Mouse (Mus musculus): Measurements from ENCODE around the gene Slc16a13. TPM values are rescaled to one million over a fixed set of nuclear protein-coding genes. Genes with fewer than 3 reads are reported as not detected.
"Not testable (repeated sequence)": the region's sequence is repeated elsewhere in the genome, so short reads cannot be mapped to it uniquely, and the experiment has no call there.

Gene Slc16a13
- polyA plus RNA-seq, 1 experiment from 2014 or later: 9.4 TPM

DNA sequence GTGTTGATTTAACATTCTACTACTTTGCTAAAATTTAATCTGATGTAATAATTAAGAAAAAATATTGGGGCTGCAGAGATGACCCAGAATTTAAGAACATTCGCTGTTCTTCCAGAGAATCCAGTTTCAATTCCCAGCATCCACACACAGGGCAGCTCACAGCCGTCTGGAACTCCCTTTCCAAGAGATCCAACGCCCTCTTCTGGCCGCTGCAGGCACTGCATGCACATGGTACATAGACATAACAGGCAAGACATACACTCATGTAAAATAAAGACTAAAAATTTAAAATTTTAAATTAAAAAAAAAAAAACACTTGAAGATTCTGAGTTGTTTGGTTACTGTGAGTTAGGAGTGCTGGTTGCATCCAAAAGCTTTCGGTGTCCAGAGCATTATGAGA, 48.6 kb downstream of the Slc16a13 start:
- WGBS: 49% methylated on average over 5 of the region's 5 CpGs
- Histone ChIP-seq H3K9me3 (replicated peaks; ENCODE audit: control insufficient read depth, low read length) (no peaks in the 10 kb centered on the region), H3K4me1 (ENCODE audit: control insufficient read depth, insufficient read depth, low read length) (no peaks in the 10 kb centered on the region), H3K9ac (ENCODE audit: low read length) (no peak overlapping the region), H3K4me3 (replicated peaks; ENCODE audit: low read length) (no peak overlapping the region), H3K4me2 (ENCODE audit: low read depth, low read length) (no peak overlapping the region), H3K27ac (ENCODE audit: low read length) (no peak overlapping the region), H3K27me3 (ENCODE audit: control insufficient read depth, insufficient read depth, low read length) (no peaks in the 10 kb centered on the region), H3K36me3 (ENCODE audit: control insufficient read depth, insufficient read depth, low read length) (no peaks in the 10 kb centered on the region)
- ATAC-seq (ENCODE audit: insufficient read depth, low FRiP score): no peak

DNA sequence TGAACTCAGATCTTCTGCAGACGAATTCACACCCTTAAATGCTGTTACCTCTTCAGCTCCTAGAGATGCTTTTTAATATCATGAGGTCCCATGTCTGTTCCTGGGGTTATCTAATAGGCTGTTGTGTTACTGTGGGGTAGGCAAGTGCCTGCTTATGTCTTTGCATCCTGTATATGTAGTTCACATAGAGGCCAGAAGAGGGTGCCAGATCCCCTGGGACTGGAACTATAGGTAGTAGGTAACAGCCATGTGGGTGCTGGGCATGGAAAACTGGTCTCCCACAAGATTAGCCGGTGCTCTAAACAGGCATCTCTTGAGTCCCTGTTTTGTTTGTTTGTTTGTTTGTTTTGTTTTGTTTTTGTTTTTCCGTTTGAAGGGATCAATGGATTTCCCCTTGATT, 49.0 kb downstream of the Slc16a13 start:
- 48% methylated on average over 3 of the region's 3 CpGs for WGBS

DNA sequence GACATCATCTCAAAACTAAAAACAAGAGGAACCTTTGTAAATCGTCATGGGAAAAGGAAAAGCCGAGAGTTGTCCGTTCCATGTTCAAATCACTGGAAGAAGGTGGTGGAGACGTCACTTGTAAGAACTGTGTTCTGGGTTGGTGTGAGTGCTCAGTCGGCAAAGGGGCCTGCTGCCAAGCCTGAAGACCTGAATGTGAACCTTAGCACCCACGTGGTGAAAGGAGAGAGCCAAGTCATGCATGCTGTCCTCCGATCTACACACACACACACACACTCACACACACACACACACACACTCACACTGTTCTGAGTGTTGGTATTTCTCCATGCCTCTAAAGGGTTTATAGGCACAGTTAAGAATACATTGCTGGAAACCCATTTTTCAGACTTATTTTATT, 49.7 kb downstream of the Slc16a13 start:
- Histone ChIP-seq H3K27ac (ENCODE audit: low read length) (no peak overlapping the region), H3K4me3 (replicated peaks; ENCODE audit: low read length) (no peak overlapping the region), H3K4me1 (ENCODE audit: control insufficient read depth, insufficient read depth, low read length) (no peaks in the 10 kb centered on the region), H3K9me3 (replicated peaks; ENCODE audit: control insufficient read depth, low read length) (no peaks in the 10 kb centered on the region), H3K36me3 (ENCODE audit: control insufficient read depth, insufficient read depth, low read length) (no peaks in the 10 kb centered on the region), H3K9ac (ENCODE audit: low read length) (no peak overlapping the region), H3K4me2 (ENCODE audit: low read depth, low read length) (no peak overlapping the region), H3K27me3 (ENCODE audit: control insufficient read depth, insufficient read depth, low read length) (no peaks in the 10 kb centered on the region)
- ATAC-seq (ENCODE audit: insufficient read depth, low FRiP score): no peak
- 79% methylated on average over 7 of the region's 7 CpGs for WGBS

More for the DNA sequence above, 49.0 kb downstream of the Slc16a13 start:
- Histone ChIP-seq H3K9me3 (replicated peaks; ENCODE audit: control insufficient read depth, low read length) (no peaks in the 10 kb centered on the region), H3K9ac (ENCODE audit: low read length) (no peak overlapping the region), H3K27me3 (ENCODE audit: control insufficient read depth, insufficient read depth, low read length) (no peaks in the 10 kb centered on the region), H3K4me1 (ENCODE audit: control insufficient read depth, insufficient read depth, low read length) (no peaks in the 10 kb centered on the region), H3K36me3 (ENCODE audit: control insufficient read depth, insufficient read depth, low read length) (no peaks in the 10 kb centered on the region), H3K27ac (ENCODE audit: low read length) (no peak overlapping the region), H3K4me2 (ENCODE audit: low read depth, low read length) (no peak overlapping the region), H3K4me3 (replicated peaks; ENCODE audit: low read length) (no peak overlapping the region)
- no peak for ATAC-seq (ENCODE audit: insufficient read depth, low FRiP score)

DNA sequence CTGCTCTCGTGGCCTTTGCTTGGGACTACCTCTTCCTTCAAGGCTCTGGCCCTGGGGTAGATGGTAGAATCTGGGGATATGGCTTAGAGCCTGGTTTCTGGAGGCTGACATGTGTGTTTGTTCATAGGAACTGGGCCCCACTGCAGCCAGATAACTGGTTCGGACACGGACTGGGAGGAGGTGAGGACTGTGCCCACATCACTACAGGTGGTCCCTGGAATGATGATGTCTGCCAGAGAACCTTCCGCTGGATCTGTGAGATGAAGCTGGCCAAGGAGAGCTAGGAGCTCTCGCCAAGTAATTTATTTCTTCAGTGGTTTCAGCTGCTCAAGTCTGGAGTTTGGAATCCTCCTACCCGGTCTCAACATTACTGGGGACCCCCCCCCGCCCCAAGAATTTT, 50.6 kb downstream of the Slc16a13 start:
- no peaks in the 10 kb centered on the region for H3K4me1 ChIP-seq (ENCODE audit: control insufficient read depth, insufficient read depth, low read length)
- H3K4me2 ChIP-seq (ENCODE audit: low read depth, low read length): no peak overlapping the region
- no peak overlapping the region for H3K4me3 ChIP-seq (replicated peaks; ENCODE audit: low read length)
- H3K36me3 ChIP-seq (ENCODE audit: control insufficient read depth, insufficient read depth, low read length): no peaks in the 10 kb centered on the region
- no peak overlapping the region for H3K9ac ChIP-seq (ENCODE audit: low read length)
- H3K27ac ChIP-seq (ENCODE audit: low read length): no peak overlapping the region
- ATAC-seq (ENCODE audit: insufficient read depth, low FRiP score): no peak
- WGBS: 80% methylated on average over 7 of the region's 7 CpGs
- H3K9me3 ChIP-seq (replicated peaks; ENCODE audit: control insufficient read depth, low read length): no peaks in the 10 kb centered on the region
- no peaks in the 10 kb centered on the region for H3K27me3 ChIP-seq (ENCODE audit: control insufficient read depth, insufficient read depth, low read length)

DNA sequence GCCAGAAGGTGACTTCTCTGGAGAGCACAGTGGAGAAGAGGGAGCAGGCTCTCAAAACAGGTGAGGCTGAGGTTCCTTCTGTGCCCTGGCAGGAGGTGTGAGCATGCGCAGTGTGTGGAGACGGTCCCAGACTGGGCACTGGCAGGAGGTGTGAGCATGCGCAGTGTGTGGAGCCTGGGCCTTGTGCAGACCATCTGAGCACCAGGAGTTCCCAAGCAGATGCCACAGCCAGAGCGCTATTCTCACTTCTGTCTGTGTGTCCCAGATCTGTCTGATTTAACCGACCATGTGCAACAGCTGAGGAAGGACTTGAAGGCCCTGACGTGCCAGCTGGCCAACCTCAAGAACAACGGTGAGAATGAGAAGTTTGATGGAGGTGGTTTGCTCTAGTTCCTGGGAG, 51.4 kb downstream of the Slc16a13 start:
- not testable (repeated sequence) for H3K4me2 ChIP-seq (ENCODE audit: low read depth, low read length); ATAC-seq (ENCODE audit: insufficient read depth, low FRiP score); H3K4me1 ChIP-seq (ENCODE audit: control insufficient read depth, insufficient read depth, low read length); H3K36me3 ChIP-seq (ENCODE audit: control insufficient read depth, insufficient read depth, low read length); H3K27me3 ChIP-seq (ENCODE audit: control insufficient read depth, insufficient read depth, low read length); H3K9me3 ChIP-seq (replicated peaks; ENCODE audit: control insufficient read depth, low read length); H3K27ac ChIP-seq (ENCODE audit: low read length); H3K9ac ChIP-seq (ENCODE audit: low read length); H3K4me3 ChIP-seq (replicated peaks; ENCODE audit: low read length)
- 82% methylated on average over 6 of the region's 7 CpGs for WGBS

DNA sequence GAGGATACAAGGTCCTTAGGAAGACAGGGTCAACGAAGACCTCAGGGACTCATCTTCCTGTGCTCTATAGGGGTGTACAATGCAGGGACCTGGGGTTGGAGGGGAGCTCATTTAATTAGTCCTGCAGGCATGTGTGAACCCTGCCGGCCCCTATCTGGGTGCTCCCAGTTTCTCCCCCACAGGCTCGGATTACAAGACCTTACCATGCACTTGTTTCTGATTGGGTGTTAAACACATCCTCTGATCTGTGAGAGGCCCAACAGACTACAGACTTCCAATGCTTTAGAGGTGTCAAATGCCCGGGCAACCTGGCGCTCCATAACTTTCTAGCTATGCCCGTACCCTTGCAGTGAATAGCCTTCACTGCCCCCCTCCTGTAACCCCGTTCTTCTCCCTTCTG, 52.7 kb downstream of the Slc16a13 start:
- H3K4me2 ChIP-seq (ENCODE audit: low read depth, low read length): no peak overlapping the region
- H3K36me3 ChIP-seq (ENCODE audit: control insufficient read depth, insufficient read depth, low read length): no peaks in the 10 kb centered on the region
- no peak overlapping the region for H3K27ac ChIP-seq (ENCODE audit: low read length)
- no peaks in the 10 kb centered on the region for H3K27me3 ChIP-seq (ENCODE audit: control insufficient read depth, insufficient read depth, low read length)
- WGBS: 56% methylated on average over 7 of the region's 7 CpGs
- no peak for ATAC-seq (ENCODE audit: insufficient read depth, low FRiP score)
- H3K4me1 ChIP-seq (ENCODE audit: control insufficient read depth, insufficient read depth, low read length): no peaks in the 10 kb centered on the region
- no peak overlapping the region for H3K9ac ChIP-seq (ENCODE audit: low read length)
- no peaks in the 10 kb centered on the region for H3K9me3 ChIP-seq (replicated peaks; ENCODE audit: control insufficient read depth, low read length)
- H3K4me3 ChIP-seq (replicated peaks; ENCODE audit: low read length): no peak overlapping the region

MicroRNA genes within 50 kb of the gene (microRNA counts, 519-probe panel; counts per million panel counts)
- 1,629 counts per million, percentile 24 among the panel's probes with 10 or more counts for microRNA mmu-miR-195
- 2,065 counts per million, percentile 42 among the panel's probes with 10 or more counts for microRNA mmu-miR-497

Small RNA genes lying within 50 kb of the gene (microRNA-seq; reads per million reads assigned to microRNA genes)
- gene Mir195a (867 reads per million, percentile 75 among the genes with 10 or more reads in this experiment), gene Mir497 (not detected), gene Mir497b (not detected)

Other genes with a start within 250 kb of the Slc16a13 start
- 17.5 and 17.7 TPM in 2 replicates for gene Ctdnep1, start 239.9 kb downstream of the Slc16a13 start, polyA plus RNA-seq (2015; fragmentation: Nextera tagmentation; extraction: Ambion mirVana)
- gene Elp5, start 238.5 kb downstream of the Slc16a13 start, polyA plus RNA-seq (2015; fragmentation: Nextera tagmentation; extraction: Ambion mirVana): 102 and 103 TPM in 2 replicates
- gene Gabarap, start 229.9 kb downstream of the Slc16a13 start, polyA plus RNA-seq (2015; fragmentation: Nextera tagmentation; extraction: Ambion mirVana): 485 and 494 TPM in 2 replicates
- gene Phf23, start 225.3 kb downstream of the Slc16a13 start, polyA plus RNA-seq (2015; fragmentation: Nextera tagmentation; extraction: Ambion mirVana): 44.3 and 47.9 TPM in 2 replicates
- 17.7 and 22.3 TPM in 2 replicates for gene Dvl2, start 220.5 kb downstream of the Slc16a13 start, polyA plus RNA-seq (2015; fragmentation: Nextera tagmentation; extraction: Ambion mirVana)
- gene Acadvl, start 205.7 kb downstream of the Slc16a13 start, polyA plus RNA-seq (2015; fragmentation: Nextera tagmentation; extraction: Ambion mirVana): 115 and 119 TPM in 2 replicates
- gene Dlg4, start 204.1 kb downstream of the Slc16a13 start, polyA plus RNA-seq (2015; fragmentation: Nextera tagmentation; extraction: Ambion mirVana): 8.4 and 9.0 TPM in 2 replicates
- 0.31 TPM in 1 of 2 replicates, not detected in the other for gene Asgr1, start 167.0 kb downstream of the Slc16a13 start, polyA plus RNA-seq (2015; fragmentation: Nextera tagmentation; extraction: Ambion mirVana)
- 0.71 and 0.72 TPM in 2 replicates for gene Asgr2, start 128.4 kb downstream of the Slc16a13 start, polyA plus RNA-seq (2015; fragmentation: Nextera tagmentation; extraction: Ambion mirVana)
- gene Mgl2, start 90.7 kb downstream of the Slc16a13 start, polyA plus RNA-seq (2015; fragmentation: Nextera tagmentation; extraction: Ambion mirVana): 1.4 and 1.6 TPM in 2 replicates
- gene Clec10a, start 64.9 kb downstream of the Slc16a13 start, polyA plus RNA-seq (2015; fragmentation: Nextera tagmentation; extraction: Ambion mirVana): 1.1 and 1.3 TPM in 2 replicates
- 1.5 and 1.9 TPM in 2 replicates for gene Slc16a11, start 8.3 kb downstream of the Slc16a13 start, polyA plus RNA-seq (2015; fragmentation: Nextera tagmentation; extraction: Ambion mirVana)
- gene Bcl6b, start 8.7 kb upstream of the Slc16a13 start, polyA plus RNA-seq (2015; fragmentation: Nextera tagmentation; extraction: Ambion mirVana): 12.1 and 13.9 TPM in 2 replicates
- 119 and 132 TPM in 2 replicates for gene 0610010K14Rik, start 16.9 kb upstream of the Slc16a13 start, polyA plus RNA-seq (2015; fragmentation: Nextera tagmentation; extraction: Ambion mirVana)
- 9.6 and 10.2 TPM in 2 replicates for gene Gm21988, start 18.8 kb upstream of the Slc16a13 start, polyA plus RNA-seq (2015; fragmentation: Nextera tagmentation; extraction: Ambion mirVana)
- 207 and 226 TPM in 2 replicates for gene Rnasek, start 18.8 kb upstream of the Slc16a13 start, polyA plus RNA-seq (2015; fragmentation: Nextera tagmentation; extraction: Ambion mirVana)
- gene Alox12, start 34.3 kb upstream of the Slc16a13 start, polyA plus RNA-seq (2015; fragmentation: Nextera tagmentation; extraction: Ambion mirVana): 17.8 and 21.0 TPM in 2 replicates
- not detected in 2 replicates for gene Alox12e, start 101.6 kb upstream of the Slc16a13 start, polyA plus RNA-seq (2015; fragmentation: Nextera tagmentation; extraction: Ambion mirVana)
- 12.7 and 19.7 TPM in 2 replicates for gene Alox15, start 131.0 kb upstream of the Slc16a13 start, polyA plus RNA-seq (2015; fragmentation: Nextera tagmentation; extraction: Ambion mirVana)
- gene Pelp1, start 189.0 kb upstream of the Slc16a13 start, polyA plus RNA-seq (2015; fragmentation: Nextera tagmentation; extraction: Ambion mirVana): 32.0 and 32.2 TPM in 2 replicates
- gene Arrb2, start 211.6 kb upstream of the Slc16a13 start, polyA plus RNA-seq (2015; fragmentation: Nextera tagmentation; extraction: Ambion mirVana): 14.7 and 14.8 TPM in 2 replicates
- 37.4 and 37.9 TPM in 2 replicates for gene Med11, start 230.9 kb upstream of the Slc16a13 start, polyA plus RNA-seq (2015; fragmentation: Nextera tagmentation; extraction: Ambion mirVana)
- 0.45 and 0.97 TPM in 2 replicates for gene Zmynd15, start 238.4 kb upstream of the Slc16a13 start, polyA plus RNA-seq (2015; fragmentation: Nextera tagmentation; extraction: Ambion mirVana)
- gene Cxcl16, start 238.9 kb upstream of the Slc16a13 start, polyA plus RNA-seq (2015; fragmentation: Nextera tagmentation; extraction: Ambion mirVana): 9.0 and 10.5 TPM in 2 replicates

All from stomach, embryonic 16.5 days (tissue).